In the genomic region with DNA sequence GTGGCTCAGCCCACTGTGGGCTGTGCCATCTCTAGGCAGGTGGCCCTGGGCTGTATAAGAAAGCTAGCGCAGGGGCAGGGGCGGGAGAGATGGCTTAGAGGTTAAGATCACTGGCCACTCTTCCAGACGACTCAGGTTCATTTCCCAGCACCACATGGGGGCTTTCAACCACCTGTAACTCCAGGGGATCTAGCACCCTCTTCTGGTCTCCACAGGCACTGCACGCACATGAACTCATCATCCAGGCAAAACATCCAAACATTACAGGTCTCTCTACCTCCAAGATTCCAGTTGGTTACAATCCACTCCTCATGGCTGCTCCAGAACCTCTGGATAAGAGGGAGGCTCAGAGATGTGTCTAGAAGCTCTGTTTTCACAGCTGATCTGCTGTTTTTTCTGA, we compare ENCODE assay signal across 12 mouse cellular contexts. TPM values are rescaled to one million over a fixed set of nuclear protein-coding genes. Genes with fewer than 3 reads are reported as not detected.
DNase-seq lines count a peak whose midpoint lies in the region; ATAC-seq and TF ChIP-seq lines count a peak whose summit lies in the region.
"Had no signal": no experiment of that assay in that cellular context is flagged by ENCODE, and none has a peak within 500 bp of the region (broad histone marks: within the 10 kb centered on the region; RNA-seq: fewer than 3 reads in every experiment).

No protein-coding gene starts in this region.

- 34% methylated on average over 4 of the region's 4 CpGs for WGBS in limb, embryonic 10.5 days

- ATAC-seq in hematopoietic stem cell, adult 5-6 weeks (replicated peaks in 1 of 2; ENCODE audit: insufficient read depth in 1 of 2, low FRiP score in 2 of 2, low TSS enrichment in 1 of 2, low read depth in 1 of 2, poor library complexity in 2 of 2, severe bottlenecking in 2 of 2) = peak; percentile 12 to 29; a peak in 1 of 4 replicates
- ATAC-seq: forebrain, embryonic 13.5 days had no signal

- H3K27me3 ChIP-seq in limb, embryonic 10.5 days (ENCODE audit: low read depth, poor library complexity, severe bottlenecking) = no peaks in the 10 kb centered on the region
- H3K27me3 ChIP-seq: stomach, embryonic 15.5 days had no signal

- H3K27ac ChIP-seq in left cerebral cortex, adult 2 months = no peak overlapping the region
- H3K27ac ChIP-seq in limb, embryonic 10.5 days = no peak overlapping the region
- H3K27ac ChIP-seq: forebrain, embryonic 13.5 days; stomach, embryonic 15.5 days had no signal

- H3K36me3 ChIP-seq in limb, embryonic 10.5 days = no peaks in the 10 kb centered on the region
- H3K36me3 ChIP-seq: stomach, embryonic 15.5 days had no signal

- no peaks in the 10 kb centered on the region for H3K9me3 ChIP-seq in limb, embryonic 10.5 days (replicated peaks)
- H3K9me3 ChIP-seq: forebrain, embryonic 13.5 days; stomach, embryonic 15.5 days had no signal

- TF ChIP-seq CTCF in left cerebral cortex, adult 2 months (IDR thresholded peaks at IDR 0.05) = peak; percentile 32

- no peak overlapping the region for H3K4me3 ChIP-seq in left cerebral cortex, adult 2 months
- H3K4me3 ChIP-seq in limb, embryonic 10.5 days = no peak overlapping the region
- H3K4me3 ChIP-seq: forebrain, embryonic 13.5 days; stomach, embryonic 15.5 days had no signal

- intact Hi-C loops in left cerebral cortex, adult 2 months (cut with DNase I) = no loop called here
- intact Hi-C loops in left cerebral cortex, postnatal 10 days (cut with DNase I) = no loop called here

- DNase-seq in left cerebral cortex, adult 2 months (ENCODE audit: extremely low spot score in 1 of 2, low spot score in 2 of 2) = no peak
- DNase-seq in left cerebral cortex, adult 18-20 months (ENCODE audit: low spot score in 2 of 2) = no peak
- DNase-seq in A20 (ENCODE audit: low read depth, low spot score) (peak; percentile 54), ES-CJ7 (ENCODE audit: low read depth, low spot score) (peak; percentile 84)
- DNase-seq in limb, embryonic 10.5 days (ENCODE audit: low spot score) = no peak
- DNase-seq in left cerebral cortex, postnatal 10 days (ENCODE audit: extremely low spot score in 1 of 2, low spot score in 2 of 2) = no peak
- DNase-seq: cerebellum, postnatal 25 days; kidney, adult 8-10 months; midbrain, embryonic 14.5 days had no signal

- no peaks in the 10 kb centered on the region for H3K4me1 ChIP-seq in limb, embryonic 10.5 days
- H3K4me1 ChIP-seq: forebrain, embryonic 13.5 days; stomach, embryonic 15.5 days had no signal

RNA-seq across cellular contexts. Expression of a gene that starts 12.8 kb away (rescaled TPM):
- not detected for total RNA-seq in left cerebral cortex, adult 2 months (2021)
- total RNA-seq in left cerebral cortex, adult 18-20 months (2021) = not detected
- total RNA-seq in hematopoietic stem cell, adult 5-6 weeks (2017) = not detected in 2 replicates
- polyA plus RNA-seq in limb, embryonic 10.5 days (2016; fragmentation: Nextera tagmentation; extraction: Ambion mirVana) = 2.5 and 3.4 TPM in 2 replicates
- not detected for total RNA-seq in left cerebral cortex, postnatal 10 days (2021)
- polyA plus RNA-seq: forebrain, embryonic 13.5 days had no signal

RNA-seq across cellular contexts. Expression of a gene that starts 13.7 kb away (rescaled TPM):
- 10 to 100 TPM; 36.5 to 43.5 TPM for total RNA-seq in left cerebral cortex, adult 2 months (2021)
- 10 to 100 TPM; 37.0 to 42.5 TPM for total RNA-seq in left cerebral cortex, adult 18-20 months (2021)
- 30.0 and 49.0 TPM in 2 replicates for total RNA-seq in hematopoietic stem cell, adult 5-6 weeks (2017)
- 147 and 170 TPM in 2 replicates for polyA plus RNA-seq in limb, embryonic 10.5 days (2016; fragmentation: Nextera tagmentation; extraction: Ambion mirVana)
- total RNA-seq in left cerebral cortex, postnatal 10 days (2021) = 10 to 100 TPM; 42.7 to 44.6 TPM

Comparison
In these comparisons a context has a peak if more than half of its experiments do, and no peak if none do; other contexts are left out.
1. DNase-seq: peak in A20 (single experiment) and ES-CJ7 (single experiment); none in left cerebral cortex, adult 2 months (0 of 2), left cerebral cortex, adult 18-20 months (0 of 2), limb, embryonic 10.5 days (single experiment) and left cerebral cortex, postnatal 10 days (0 of 2).